Mouse (Mus musculus): ENCODE results near the gene Gng2. TPM values are rescaled to one million over a fixed set of nuclear protein-coding genes. Genes with fewer than 3 reads are reported as not detected.

Gng2 gene
- polyA plus RNA-seq, 1 experiment from 2014 or later, result 249 TPM

DNA sequence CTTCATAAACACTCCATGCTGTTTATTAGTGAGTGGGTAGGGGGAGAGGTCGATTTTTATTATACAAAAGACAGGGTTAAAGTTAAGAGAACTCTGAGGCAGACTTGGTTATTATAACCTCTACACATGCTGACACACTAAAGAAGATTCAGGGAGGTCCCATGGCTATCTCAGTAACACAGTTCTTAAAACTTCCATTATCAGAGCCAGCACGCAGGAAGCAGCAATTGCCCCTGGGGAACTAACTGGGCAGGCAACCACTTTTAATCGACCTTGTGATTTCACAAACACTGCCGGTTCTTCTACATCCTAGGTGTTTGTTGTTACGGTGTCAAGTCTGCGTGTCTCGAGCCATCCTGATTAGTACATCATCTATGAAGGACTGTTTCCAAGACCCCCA is 22.4 kb downstream of the Gng2 start:
- WGBS, result 87% methylated on average over 7 of the region's 7 CpGs
- no peak for ATAC-seq (ENCODE audit: low FRiP score, low read depth)

DNA sequence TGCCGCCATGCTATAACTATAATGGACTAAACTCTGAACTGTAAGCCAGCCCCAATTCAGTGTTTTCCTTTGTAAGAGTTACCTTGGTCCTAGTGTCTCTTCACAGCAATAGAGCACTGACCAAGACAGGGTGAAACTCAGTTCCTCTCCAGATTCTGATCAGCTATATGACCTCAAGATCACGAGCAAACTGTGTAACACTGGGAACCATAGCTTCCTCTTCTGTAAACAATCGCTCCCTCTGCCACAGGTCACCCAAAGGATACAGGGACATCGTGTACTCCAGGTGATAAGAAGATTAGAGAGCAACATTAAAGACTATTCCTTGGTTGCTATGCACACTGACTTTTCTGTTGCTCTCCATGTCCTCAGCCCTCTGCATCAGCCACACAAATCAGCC is 26.6 kb downstream of the Gng2 start:
- H3K27me3 ChIP-seq (replicated peaks), result no peaks in the 10 kb centered on the region

More for the DNA sequence above, 22.4 kb downstream of the Gng2 start:
- H3K27me3 ChIP-seq (replicated peaks), result no peaks in the 10 kb centered on the region
- no peak overlapping the region for H3K9ac ChIP-seq
- H3K9me3 ChIP-seq, result no peaks in the 10 kb centered on the region
- H3K27ac ChIP-seq, result no peak overlapping the region
- no peak overlapping the region for H3K4me3 ChIP-seq
- H3K36me3 ChIP-seq, result peaks cover 22% of the 10 kb centered on the region
- no peaks in the 10 kb centered on the region for H3K4me1 ChIP-seq
- no peak overlapping the region for H3K4me2 ChIP-seq (replicated peaks)

DNA sequence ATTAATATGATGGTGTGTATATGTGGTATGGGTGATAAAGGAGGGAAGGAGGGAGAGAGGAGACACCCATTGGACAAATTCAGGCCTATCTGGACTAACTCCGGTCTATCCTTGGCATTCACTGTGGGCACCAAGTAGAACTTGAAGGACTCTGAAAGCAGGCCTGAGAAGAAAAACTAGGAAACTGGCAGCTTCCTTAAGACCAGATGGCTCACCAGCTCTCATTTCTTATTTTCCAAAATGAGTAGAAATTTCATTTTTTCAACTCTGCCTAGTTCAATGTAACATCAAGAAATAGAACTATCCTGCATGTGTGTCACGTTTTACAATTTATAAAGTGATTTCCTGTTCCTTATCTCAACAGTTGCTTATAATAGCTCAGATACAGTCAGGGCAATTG is 28.0 kb downstream of the Gng2 start:
- peaks cover 3% of the 10 kb centered on the region; the same call in 1 of the 2 replicates for H3K36me3 ChIP-seq
- H3K27me3 ChIP-seq (replicated peaks), result no peaks in the 10 kb centered on the region
- no peak overlapping the region for H3K9ac ChIP-seq
- WGBS, result 95% methylated on average over 2 of the region's 2 CpGs
- ATAC-seq (ENCODE audit: low FRiP score, low read depth), result no peak
- no peaks in the 10 kb centered on the region for H3K4me1 ChIP-seq
- no peak overlapping the region for H3K4me2 ChIP-seq (replicated peaks)
- no peak overlapping the region for H3K27ac ChIP-seq
- H3K4me3 ChIP-seq, result no peak overlapping the region
- H3K9me3 ChIP-seq, result no peaks in the 10 kb centered on the region

More for the DNA sequence above, 26.6 kb downstream of the Gng2 start:
- no peak overlapping the region for H3K4me2 ChIP-seq (replicated peaks)
- no peak overlapping the region for H3K4me3 ChIP-seq
- no peak overlapping the region for H3K27ac ChIP-seq
- no peaks in the 10 kb centered on the region for H3K9me3 ChIP-seq
- H3K4me1 ChIP-seq, result no peaks in the 10 kb centered on the region
- H3K9ac ChIP-seq, result no peak overlapping the region
- no peak for ATAC-seq (ENCODE audit: low FRiP score, low read depth)
- peaks cover 12% of the 10 kb centered on the region; the same call in 1 of the 2 replicates for H3K36me3 ChIP-seq
- 90% methylated on average over 4 of the region's 4 CpGs for WGBS

DNA sequence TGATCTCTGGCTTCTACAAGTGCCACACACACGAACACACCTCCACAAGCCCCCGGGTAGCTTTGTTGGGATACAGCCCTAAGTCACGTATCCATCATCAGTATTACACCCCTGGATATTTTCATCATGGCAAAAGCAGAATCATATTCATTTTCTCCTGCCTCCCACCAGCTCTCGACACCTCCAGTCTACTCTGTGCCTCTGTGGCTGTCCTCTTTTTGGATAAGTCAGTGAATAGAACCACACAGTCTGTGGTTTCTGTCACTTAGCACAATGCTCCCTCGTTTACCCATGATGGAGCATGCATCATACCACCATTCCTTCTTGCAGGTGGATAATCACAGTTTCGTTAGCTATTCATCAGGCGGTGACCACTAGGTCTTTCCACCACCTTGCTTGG is 31.2 kb downstream of the Gng2 start:
- Histone ChIP-seq H3K4me1 (peaks cover 9% of the 10 kb centered on the region), H3K4me2 (replicated peaks) (no peak overlapping the region)

DNA sequence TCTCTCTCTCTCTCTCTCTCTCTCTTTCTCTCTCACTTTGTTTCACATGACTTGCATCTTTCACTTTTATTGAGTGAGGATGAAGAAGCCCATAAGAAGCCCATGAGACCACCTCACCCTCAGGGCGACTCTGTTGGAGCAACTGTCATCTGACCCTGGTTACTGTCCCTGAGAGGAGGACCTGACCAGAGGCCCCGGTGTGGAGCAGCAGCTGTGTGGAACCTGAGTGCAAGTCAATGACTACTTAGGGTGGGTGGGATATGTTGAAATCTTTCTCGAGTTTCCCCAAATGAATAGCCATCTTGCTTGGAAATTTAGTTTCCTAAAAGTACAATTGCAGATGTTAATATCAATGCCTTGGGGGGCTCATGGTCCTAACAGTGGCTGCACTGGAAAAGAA is 34.7 kb downstream of the Gng2 start:
- Histone ChIP-seq H3K9ac (no peak overlapping the region), H3K4me1 (peaks cover 9% of the 10 kb centered on the region), H3K27me3 (replicated peaks) (no peaks in the 10 kb centered on the region), H3K4me3 (no peak overlapping the region), H3K4me2 (replicated peaks) (no peak overlapping the region), H3K9me3 (no peaks in the 10 kb centered on the region), H3K27ac (no peak overlapping the region), H3K36me3 (no peaks in the 10 kb centered on the region; the same call in 1 of the 2 replicates)
- ATAC-seq (ENCODE audit: low FRiP score, low read depth), result no peak
- 35% methylated on average over 3 of the region's 3 CpGs for WGBS

More for the DNA sequence above, 31.2 kb downstream of the Gng2 start:
- WGBS, result 92% methylated on average over 7 of the region's 7 CpGs
- Histone ChIP-seq H3K9me3 (no peaks in the 10 kb centered on the region), H3K27ac (no peak overlapping the region), H3K36me3 (peaks cover 3% of the 10 kb centered on the region; the same call in 1 of the 2 replicates), H3K4me3 (no peak overlapping the region), H3K9ac (no peak overlapping the region), H3K27me3 (replicated peaks) (no peaks in the 10 kb centered on the region)
- no peak for ATAC-seq (ENCODE audit: low FRiP score, low read depth)

DNA sequence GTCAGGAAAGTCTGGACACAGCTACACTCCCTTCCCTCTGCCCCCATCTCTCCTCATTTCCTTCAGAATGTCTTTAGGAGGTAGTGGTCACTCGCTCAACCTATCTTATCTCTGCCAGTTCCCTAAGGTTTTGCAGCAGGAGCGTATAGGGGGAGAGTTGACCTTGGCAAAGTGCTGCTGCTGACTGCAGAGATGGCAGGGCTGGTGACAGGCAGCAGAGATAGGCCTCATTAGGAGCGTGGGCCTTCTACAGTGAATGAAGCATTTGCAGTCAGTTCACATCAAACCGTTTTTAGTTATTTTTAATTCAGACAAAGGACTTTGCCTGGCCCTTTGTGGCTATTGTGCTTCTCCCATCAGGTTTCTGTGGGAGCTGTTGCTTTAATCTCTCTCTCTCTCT is 35.1 kb downstream of the Gng2 start:
- Histone ChIP-seq H3K4me2 (replicated peaks) (no peak overlapping the region), H3K9me3 (no peaks in the 10 kb centered on the region), H3K27ac (no peak overlapping the region), H3K9ac (no peak overlapping the region), H3K4me3 (no peak overlapping the region), H3K27me3 (replicated peaks) (no peaks in the 10 kb centered on the region), H3K4me1 (peaks cover 9% of the 10 kb centered on the region), H3K36me3 (no peaks in the 10 kb centered on the region; the same call in 1 of the 2 replicates)
- WGBS, result 56% methylated on average over 4 of the region's 4 CpGs
- ATAC-seq (ENCODE audit: low FRiP score, low read depth), result no peak

DNA sequence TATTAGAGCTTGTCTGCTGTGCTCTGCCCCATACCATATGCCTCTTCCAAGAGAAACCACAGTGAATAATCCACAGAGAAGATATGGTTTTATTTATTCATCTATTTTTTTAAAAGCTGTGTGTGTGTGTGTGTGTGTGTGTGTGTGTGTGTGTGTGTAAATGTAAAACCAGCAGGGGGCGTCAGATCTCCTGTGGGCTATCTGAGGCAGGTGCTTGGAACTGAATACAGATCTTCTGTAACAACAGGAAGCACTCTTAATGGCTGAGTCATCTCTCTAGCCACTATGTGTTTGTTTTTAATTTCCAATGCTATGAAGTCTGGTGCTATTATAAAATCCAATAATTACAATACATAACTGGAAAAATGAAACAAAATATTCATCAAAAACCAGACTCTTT is 37.4 kb downstream of the Gng2 start:
- no peak overlapping the region for H3K27ac ChIP-seq
- WGBS, result 90% methylated on average over 1 of the region's 1 CpGs
- no peak overlapping the region for H3K4me2 ChIP-seq (replicated peaks)
- no peak for ATAC-seq (ENCODE audit: low FRiP score, low read depth)
- no peak overlapping the region for H3K9ac ChIP-seq
- no peaks in the 10 kb centered on the region; the same call in 1 of the 2 replicates for H3K36me3 ChIP-seq
- H3K9me3 ChIP-seq, result no peaks in the 10 kb centered on the region
- no peak overlapping the region for H3K4me3 ChIP-seq
- H3K4me1 ChIP-seq, result peaks cover 9% of the 10 kb centered on the region
- no peaks in the 10 kb centered on the region for H3K27me3 ChIP-seq (replicated peaks)

DNA sequence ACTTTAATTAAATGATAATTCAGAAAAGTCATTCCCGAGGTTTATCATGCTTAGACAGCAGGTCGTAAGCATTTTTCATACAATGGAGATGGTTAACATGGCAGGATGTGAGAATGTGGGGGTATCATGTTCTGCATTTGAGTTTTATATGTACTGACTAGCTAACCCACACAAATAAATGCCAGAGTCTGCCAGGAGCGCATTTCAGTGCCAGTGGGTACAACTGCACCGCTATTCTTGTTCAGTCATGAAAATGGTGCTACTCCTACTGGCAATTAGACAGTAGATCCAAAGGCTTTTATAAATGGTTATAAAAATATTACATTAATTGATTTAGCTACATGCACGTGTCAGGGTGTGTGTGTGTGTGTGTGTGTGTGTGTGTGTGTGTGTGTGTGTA is 38.9 kb downstream of the Gng2 start:
- H3K4me3 ChIP-seq, result no peak overlapping the region
- peaks cover 9% of the 10 kb centered on the region for H3K4me1 ChIP-seq
- no peak for ATAC-seq (ENCODE audit: low FRiP score, low read depth)
- no peak overlapping the region for H3K9ac ChIP-seq
- H3K36me3 ChIP-seq, result no peaks in the 10 kb centered on the region; the same call in 1 of the 2 replicates
- no peak overlapping the region for H3K4me2 ChIP-seq (replicated peaks)
- H3K27me3 ChIP-seq (replicated peaks), result no peaks in the 10 kb centered on the region
- WGBS, result 93% methylated on average over 5 of the region's 5 CpGs
- no peak overlapping the region for H3K27ac ChIP-seq
- H3K9me3 ChIP-seq, result no peaks in the 10 kb centered on the region

DNA sequence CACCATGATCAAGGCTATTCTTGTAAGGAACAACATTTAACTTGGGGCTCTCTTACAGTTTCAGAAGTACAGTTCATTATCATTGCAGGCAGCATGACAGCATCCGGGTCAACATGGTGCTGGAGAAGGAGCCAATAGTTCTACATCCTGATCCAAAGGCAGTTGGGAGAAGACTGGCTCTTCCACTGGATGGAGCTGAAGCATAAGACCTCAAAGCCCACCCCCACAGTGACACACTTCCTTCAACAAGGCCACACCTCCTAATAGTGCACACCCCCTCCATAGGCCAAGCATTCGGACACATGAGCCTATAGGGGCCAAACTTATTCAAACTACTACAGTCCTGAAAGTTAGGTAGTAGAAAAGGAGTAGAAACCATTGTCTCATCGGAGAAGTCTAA is 42.3 kb downstream of the Gng2 start:
- H3K4me2 ChIP-seq (replicated peaks), result no peak overlapping the region
- H3K36me3 ChIP-seq, result peaks cover 6% of the 10 kb centered on the region; the same call in 1 of the 2 replicates
- ATAC-seq (ENCODE audit: low FRiP score, low read depth), result no peak
- H3K4me1 ChIP-seq, result no peaks in the 10 kb centered on the region
- H3K9ac ChIP-seq, result no peak overlapping the region
- H3K9me3 ChIP-seq, result no peaks in the 10 kb centered on the region
- 97% methylated on average over 3 of the region's 3 CpGs for WGBS
- H3K27me3 ChIP-seq (replicated peaks), result no peaks in the 10 kb centered on the region
- H3K4me3 ChIP-seq, result no peak overlapping the region
- H3K27ac ChIP-seq, result no peak overlapping the region

DNA sequence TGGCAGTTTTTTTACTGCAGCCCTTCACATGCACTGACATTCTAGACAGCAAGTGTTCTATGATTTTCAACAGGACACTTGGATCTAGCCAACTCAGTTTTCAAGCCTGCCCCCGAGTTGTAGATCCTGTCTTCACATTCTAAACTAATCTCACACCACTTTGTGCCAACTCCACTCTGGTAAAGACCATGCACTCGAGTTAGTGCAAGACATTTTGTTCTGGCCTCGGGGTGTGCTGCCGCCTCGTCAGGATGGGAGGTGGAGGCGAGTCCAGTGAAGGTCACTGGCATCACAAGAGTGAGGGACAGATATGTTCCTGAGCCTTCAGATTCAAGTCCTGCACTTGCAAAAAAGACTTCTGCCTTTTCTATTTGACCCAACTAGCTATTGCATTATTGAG is 44.1 kb downstream of the Gng2 start:
- no peaks in the 10 kb centered on the region for H3K9me3 ChIP-seq
- H3K4me2 ChIP-seq (replicated peaks), result no peak overlapping the region
- H3K9ac ChIP-seq, result no peak overlapping the region
- H3K4me1 ChIP-seq, result 0 out of 2 replicates have a peak, but pooled peaks cover 6% of the 10 kb centered on the region
- WGBS, result 83% methylated on average over 6 of the region's 6 CpGs
- H3K27me3 ChIP-seq (replicated peaks), result no peaks in the 10 kb centered on the region
- no peak for ATAC-seq (ENCODE audit: low FRiP score, low read depth)
- H3K36me3 ChIP-seq, result peaks cover 6% of the 10 kb centered on the region; the same call in 1 of the 2 replicates
- no peak overlapping the region for H3K4me3 ChIP-seq
- H3K27ac ChIP-seq, result no peak overlapping the region

DNA sequence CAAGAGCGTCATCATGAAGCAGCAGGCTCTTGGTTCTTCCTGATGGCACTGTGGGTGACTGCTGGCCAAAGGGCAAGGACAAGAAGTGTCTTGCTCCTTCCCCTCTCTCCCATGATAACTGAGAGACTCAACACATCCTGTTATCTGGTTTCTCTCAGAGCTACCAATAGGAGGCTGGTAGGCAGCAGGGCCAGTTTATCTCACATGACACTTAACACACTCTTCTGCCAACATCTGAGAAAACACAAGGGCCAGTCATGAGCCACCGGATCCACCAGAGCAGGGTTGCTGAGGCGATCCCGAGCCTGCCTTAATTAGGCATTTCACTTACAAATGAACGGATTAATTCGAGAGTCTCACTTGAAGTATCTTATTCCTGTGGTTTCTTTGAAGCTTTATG is 49.5 kb downstream of the Gng2 start:
- WGBS, result 44% methylated on average over 6 of the region's 6 CpGs
- no peaks in the 10 kb centered on the region for H3K27me3 ChIP-seq (replicated peaks)
- H3K4me3 ChIP-seq, result no peak overlapping the region
- H3K4me1 ChIP-seq, result 0 out of 2 replicates have a peak, but pooled peaks cover 6% of the 10 kb centered on the region
- H3K9ac ChIP-seq, result no peak overlapping the region
- H3K27ac ChIP-seq, result no peak overlapping the region
- ATAC-seq (ENCODE audit: low FRiP score, low read depth), result no peak
- H3K4me2 ChIP-seq (replicated peaks), result no peak overlapping the region
- peaks cover 17% of the 10 kb centered on the region for H3K36me3 ChIP-seq
- 0 out of 2 replicates have a peak, but pooled peaks cover 3% of the 10 kb centered on the region for H3K9me3 ChIP-seq

DNA sequence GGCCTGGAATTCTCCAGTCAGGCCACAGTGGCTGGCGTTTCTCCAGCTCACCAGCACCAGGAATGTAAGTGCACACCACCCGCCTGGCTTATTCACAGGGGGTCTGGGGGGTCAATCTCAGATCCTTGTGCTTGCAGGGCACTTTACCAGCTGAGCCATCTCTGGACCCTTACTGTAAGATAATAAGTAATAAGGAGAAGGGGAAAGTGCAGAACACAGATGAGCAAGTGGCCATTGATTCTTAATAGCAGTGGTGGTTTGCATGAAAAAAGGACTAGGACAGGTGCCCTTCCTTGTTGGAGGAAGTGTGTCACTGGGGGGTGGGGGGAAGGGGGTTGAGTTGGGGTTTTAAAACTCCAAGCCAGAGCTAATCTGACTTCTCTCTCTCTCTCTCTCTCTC is 50.3 kb downstream of the Gng2 start:
- 69% methylated on average over 2 of the region's 2 CpGs for WGBS
- Histone ChIP-seq H3K4me2 (replicated peaks) (no peak overlapping the region), H3K27me3 (replicated peaks) (no peaks in the 10 kb centered on the region), H3K9me3 (0 out of 2 replicates have a peak, but pooled peaks cover 3% of the 10 kb centered on the region), H3K27ac (no peak overlapping the region), H3K9ac (no peak overlapping the region), H3K4me3 (no peak overlapping the region), H3K36me3 (peaks cover 17% of the 10 kb centered on the region), H3K4me1 (0 out of 2 replicates have a peak, but pooled peaks cover 6% of the 10 kb centered on the region)
- no peak for ATAC-seq (ENCODE audit: low FRiP score, low read depth)

DNA sequence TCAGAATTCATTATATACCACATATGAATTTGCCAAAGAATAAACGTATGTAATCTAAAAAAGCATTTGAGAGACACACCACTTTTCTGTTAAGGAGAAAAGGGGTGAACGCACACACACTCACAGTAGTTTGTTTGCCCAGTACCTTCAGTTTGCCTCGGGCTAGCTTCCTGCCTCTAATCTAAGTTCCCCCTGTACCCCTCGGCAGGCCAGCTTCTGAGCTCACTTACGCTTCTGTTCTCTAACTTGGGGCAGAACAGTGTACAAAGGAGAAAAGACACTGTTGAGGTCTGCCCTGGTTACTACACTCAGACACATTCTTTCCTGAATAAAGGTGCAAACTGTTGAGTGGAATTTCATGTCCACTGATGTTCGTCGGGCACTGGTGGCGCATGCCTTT is 51.1 kb downstream of the Gng2 start:
- Histone ChIP-seq H3K27me3 (replicated peaks) (no peaks in the 10 kb centered on the region), H3K36me3 (peaks cover 11% of the 10 kb centered on the region), H3K4me1 (peaks cover 6% of the 10 kb centered on the region; the same call in 1 of the 2 replicates), H3K27ac (no peak overlapping the region), H3K4me2 (replicated peaks) (no peak overlapping the region), H3K9ac (no peak overlapping the region), H3K9me3 (0 out of 2 replicates have a peak, but pooled peaks cover 3% of the 10 kb centered on the region), H3K4me3 (no peak overlapping the region)
- WGBS, result 85% methylated on average over 8 of the region's 8 CpGs
- no peak for ATAC-seq (ENCODE audit: low FRiP score, low read depth)
